Mouse (Mus musculus): ENCODE data around the gene Trim52.
"Not testable (repeated sequence)": the region's sequence is repeated elsewhere in the genome, so short reads cannot be mapped to it uniquely, and the experiment has no call there.

Trim52 gene

GRCm38 (mm10) chr14:106105980-106106379 lies at the start of gene Trim52:
Trim52 (plus strand) TSS chr14:106106198.
- in situ Hi-C loops (cut with MboI, MseI), result no loop called here

DNA sequence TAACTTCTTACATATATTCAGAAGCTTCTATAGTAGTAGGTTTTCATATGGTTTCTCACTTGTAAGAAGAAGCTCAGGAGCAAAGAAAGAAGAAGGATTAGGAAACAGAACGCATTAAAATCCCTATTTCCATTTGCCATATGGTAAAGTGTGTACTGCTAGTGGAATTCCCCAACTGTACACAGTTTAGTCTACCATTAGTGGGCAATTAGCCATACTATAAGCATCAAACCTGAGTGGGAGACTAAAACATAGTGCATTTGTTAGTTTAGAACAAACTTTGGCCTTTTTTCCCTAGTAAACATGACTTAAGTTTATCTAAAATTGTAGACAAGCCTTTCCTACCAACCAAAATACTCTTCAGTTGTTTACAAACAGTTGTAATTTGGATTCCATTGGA lies 33.4 kb upstream of the Trim52 start:
- in situ Hi-C loops (cut with MboI, MseI), result no loop called here

DNA sequence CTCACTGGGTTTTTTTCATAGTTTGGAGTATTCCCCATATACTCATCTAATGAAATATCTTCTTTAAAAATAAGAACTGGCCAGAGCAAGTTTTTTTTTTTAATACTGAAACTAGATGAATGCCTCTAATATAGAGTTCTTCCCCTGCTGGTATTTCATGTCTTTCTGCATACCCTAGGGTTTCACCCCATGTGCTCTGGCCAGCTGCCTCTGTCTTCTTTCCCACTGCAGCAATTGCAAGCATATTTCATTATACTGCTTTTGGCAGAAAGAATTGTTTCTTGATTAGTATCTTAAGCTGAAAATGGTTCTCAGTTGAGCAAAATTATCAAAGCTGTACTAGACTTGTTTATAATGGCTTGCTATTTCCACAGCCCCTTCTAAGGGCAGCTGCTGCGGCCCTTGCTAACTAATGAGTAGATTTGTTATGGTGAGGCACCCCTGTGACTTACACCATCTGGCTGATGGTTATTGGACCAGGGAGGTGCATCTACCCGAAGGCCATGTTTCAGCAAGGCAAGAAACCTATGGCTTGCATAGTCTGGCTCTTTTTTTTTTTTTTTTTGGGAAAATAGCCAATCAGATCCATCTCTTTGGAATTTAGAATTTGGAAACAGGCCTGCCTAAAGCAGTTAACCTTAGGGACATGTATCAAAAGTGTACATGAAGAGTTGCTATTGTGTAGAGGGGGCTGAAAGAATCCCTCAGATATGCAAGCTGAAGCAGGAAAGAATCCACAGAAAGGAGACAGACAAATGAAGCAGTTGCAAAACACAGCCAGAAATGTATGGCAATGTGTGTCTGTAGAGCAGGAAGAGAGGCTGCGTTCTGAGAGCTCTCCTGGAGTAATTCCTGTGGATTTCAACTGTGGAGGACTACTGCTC lies 30.6 kb upstream of the Trim52 start:
- in situ Hi-C loops (cut with MboI, MseI), result no loop called here

DNA sequence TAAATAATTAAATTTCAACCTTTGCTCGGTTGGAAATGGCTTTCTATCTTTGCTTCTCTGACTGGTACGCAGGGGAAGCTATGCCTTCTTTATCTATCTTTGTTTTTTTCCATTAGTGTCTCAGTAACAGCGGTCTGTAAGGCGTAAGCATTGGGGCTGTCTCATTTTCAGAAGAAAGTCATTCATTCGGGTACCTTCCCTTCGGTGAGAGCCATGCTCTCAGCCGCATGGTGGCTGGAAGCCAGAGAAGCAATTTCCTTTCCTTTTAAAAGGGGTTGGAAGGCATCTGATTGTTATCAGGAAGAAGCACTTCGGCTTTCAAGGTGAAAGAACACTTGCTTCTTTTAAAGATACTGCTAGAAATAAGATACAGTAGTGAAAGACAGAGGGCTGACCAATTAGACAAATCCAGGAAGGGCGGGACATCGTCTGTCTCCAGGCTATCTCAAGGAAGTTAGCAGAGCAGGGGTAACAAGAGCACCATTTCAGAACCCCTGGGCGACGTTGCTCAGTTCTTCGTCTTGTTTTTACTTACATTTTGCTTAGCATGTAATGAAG lies 17.4 kb upstream of the Trim52 start:
- in situ Hi-C loops (cut with MboI, MseI), result no loop called here

DNA sequence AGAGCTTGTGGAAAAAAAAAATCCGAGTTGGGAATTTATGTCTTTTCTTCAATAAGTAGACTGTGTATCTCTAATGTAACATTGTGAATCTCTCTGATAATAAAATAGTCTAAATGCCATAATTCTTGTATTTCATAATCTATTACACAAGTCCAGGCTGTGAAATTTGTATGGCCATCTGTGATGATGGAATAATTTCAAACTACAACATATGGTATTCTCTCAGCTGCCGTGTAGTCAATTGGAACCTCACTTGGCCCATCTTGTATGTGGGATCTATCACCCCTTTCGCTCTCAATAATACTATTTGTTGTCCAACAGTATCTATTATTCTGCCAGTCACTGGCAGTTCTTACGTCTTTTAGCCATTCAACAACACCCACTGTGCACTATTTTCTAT lies 9.2 kb upstream of the Trim52 start:
- in situ Hi-C loops (cut with MboI, MseI), result no loop called here

DNA sequence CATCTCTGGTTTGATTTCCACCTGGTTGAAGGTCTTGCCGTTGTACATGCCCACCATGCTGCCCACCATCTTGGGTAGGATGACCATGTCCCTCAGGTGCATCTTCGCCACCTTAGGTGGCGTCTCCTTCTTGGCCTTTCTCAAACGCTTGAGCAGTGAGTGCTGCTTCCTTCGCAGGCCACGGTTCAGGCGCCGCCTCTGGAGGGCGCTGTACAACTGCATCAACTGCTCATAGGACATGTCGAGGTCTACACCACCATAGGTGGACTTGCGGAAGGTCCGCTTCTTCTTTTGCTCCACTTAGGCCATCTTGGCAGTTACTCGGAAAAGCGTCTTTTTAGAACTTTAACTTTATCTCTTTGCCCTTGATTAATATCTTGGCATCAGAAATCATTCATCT lies 5.1 kb upstream of the Trim52 start:
- in situ Hi-C loops (cut with MboI, MseI), result no loop called here

- in situ Hi-C loops (cut with MboI, MseI), result no loop called here
Observed at GRCm38 (mm10) chr14:106106425-106106824, 427 bp downstream of the Trim52 start.

DNA sequence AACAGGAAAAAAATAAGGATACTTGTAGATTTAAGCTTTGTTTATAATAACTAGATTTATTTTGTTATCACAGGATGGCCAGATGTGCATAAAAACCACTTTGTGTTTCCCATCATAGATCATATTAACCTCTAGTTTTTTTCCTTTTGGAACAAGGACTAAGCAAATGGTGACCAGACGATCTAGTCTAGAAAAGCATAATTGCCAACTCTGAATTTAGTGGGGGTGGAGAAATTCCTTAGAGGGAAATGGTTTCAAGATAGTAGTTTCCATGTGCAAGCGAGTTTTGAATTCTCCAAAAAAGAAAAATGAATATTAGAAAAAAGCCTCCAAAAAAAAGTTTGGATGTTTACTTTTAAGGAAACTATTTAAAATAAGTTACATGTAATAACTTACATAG lies 13.4 kb downstream of the Trim52 start:
- in situ Hi-C loops (cut with MboI, MseI), result no loop called here

GRCm38 (mm10) chr14:106136272-106136671 lies 30.3 kb downstream of the Trim52 start:
- in situ Hi-C loops (cut with MboI, MseI), result no loop called here

DNA sequence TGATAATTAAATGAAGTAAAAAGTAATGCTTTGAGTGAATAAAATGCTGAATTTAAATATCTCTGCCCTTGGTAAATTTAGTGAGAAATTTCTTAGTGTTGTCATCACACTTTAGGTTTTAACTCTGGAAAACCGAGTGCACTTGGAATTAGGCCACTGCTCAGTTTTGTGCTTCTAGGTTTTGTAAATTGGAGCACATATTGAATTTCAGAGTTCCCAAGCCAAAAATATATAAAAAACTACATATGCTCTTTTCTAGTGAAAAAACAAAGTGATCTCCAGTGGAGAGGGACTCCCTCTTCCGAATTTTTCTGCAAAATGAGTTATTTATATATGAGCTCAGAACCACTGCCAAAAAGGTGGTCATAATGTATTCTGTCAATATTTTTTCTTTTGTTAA lies 45.2 kb downstream of the Trim52 start:
- in situ Hi-C loops (cut with MboI, MseI), result no loop called here

GRCm38 (mm10) chr14:106154879-106155576 lies 49.0 kb downstream of the Trim52 start:
- in situ Hi-C loops (cut with MboI, MseI), result no loop called here

DNA sequence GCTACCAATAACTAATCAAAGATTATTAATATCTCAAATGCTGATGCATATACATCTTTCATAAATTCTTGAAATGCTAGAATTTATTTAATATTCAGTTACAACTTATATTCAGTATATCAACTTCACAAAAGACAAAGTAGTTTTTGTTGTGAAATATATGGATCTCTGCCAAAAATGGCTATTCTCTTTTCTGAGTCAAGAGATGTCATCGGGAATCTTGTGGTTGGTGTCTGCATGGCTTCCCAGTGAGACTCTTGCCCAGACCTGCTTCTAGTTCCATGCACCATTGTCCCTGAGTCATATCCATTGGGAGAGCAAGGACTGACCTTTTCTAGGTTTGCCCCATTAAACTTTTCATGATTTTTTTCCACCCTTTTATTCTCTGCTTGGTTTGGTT lies 50.5 kb downstream of the Trim52 start:
- in situ Hi-C loops (cut with MboI, MseI), result no loop called here

- in situ Hi-C loops (cut with MboI, MseI), result no loop called here
Observed at GRCm38 (mm10) chr14:106162331-106162730, 56.3 kb downstream of the Trim52 start.

DNA sequence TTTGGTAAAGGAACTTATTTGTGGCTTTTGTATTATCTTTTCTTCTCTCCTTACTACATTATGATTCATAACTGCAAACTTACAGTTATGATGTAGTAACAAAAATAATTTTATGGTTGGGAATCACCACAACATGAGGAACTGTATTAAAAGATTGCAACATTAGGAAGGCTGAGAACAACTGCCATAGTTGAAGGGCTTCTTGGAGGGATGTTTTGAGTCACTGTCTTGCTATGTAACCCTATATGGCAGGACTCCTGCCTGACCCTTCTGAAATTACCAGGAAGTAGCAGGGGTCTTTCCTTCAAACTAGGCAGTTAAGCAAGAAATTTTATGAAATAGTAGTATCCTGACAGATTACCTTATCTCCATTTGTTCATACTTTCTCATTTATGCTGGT lies 57.2 kb downstream of the Trim52 start:
- in situ Hi-C loops (cut with MboI, MseI), result no loop called here

DNA sequence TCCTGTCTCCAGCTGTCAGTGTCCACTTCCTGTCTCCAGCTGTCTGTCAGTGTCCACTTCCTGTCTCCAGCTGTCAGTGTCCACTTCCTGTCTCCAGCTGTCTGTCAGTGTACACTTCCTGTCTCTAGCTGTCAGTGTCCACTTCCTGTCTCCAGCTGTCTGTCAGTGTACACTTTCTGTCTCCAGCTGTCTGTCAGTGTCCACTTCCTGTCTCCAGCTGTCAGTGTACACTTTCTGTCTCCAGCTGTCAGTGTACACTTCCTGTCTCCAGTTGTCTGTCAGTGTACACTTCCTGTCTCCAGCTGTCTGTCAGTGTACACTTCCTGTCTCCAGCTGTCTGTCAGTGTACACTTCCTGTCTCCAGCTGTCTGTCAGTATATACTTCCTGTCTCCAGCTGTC lies 57.9 kb downstream of the Trim52 start:
- in situ Hi-C loops (cut with MboI, MseI), result not testable (repeated sequence)

- in situ Hi-C loops (cut with MboI, MseI), result no loop called here
Observed at GRCm38 (mm10) chr14:106176879-106177278, 70.9 kb downstream of the Trim52 start.

GRCm38 (mm10) chr14:106178245-106178644 lies 72.2 kb downstream of the Trim52 start:
- in situ Hi-C loops (cut with MboI, MseI), result no loop called here

DNA sequence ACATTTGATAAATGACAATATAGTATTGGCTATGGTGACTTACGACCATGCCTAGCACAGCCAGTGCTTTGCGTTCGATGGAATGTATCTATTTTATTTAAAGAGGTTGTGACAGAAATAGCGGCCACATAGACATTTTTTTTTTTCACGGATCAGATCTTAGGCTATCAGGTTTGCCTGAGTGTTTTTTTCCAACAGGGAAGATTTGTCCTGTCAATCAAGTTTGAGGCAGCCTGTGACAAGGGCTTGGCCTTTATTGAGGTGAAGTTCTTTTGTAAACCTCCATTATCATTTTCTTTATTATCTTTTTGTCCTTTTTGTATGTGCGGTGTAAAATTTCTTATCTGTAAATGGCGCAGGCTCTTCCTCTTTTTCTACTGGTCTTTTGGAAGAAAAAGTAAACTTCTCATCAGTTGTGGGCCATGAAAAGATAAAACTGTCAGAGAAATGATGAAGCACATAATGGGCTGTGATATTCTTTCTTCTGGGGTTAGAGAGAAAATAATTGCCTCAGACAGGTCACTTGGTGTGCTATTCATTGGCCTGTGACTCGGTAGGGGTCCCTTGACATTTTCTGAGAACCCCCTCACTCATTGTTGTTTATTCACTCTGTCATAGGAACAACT lies 73.2 kb downstream of the Trim52 start:
- in situ Hi-C loops (cut with MboI, MseI), result no loop called here

GRCm38 (mm10) chr14:106179728-106180125 lies 73.7 kb downstream of the Trim52 start:
- in situ Hi-C loops (cut with MboI, MseI), result no loop called here

DNA sequence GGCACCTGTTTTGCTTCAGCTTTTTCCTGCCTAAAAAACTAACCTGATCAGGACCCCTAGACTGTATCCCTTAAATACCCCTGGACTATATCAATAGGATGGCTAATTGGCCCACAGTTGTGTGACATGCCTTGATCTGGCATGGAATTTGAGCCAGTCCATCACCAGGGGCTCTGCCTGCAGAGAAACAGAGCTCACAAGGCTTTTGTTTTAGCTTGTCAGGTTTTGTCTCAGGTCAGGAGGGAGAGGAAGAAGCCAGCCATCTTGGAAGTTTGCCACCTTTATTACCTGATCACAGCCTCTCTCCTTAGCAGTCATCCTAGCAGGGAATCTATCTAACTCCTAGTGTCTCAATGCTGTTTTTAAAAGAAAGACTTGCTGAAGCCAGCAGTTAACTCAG lies 74.6 kb downstream of the Trim52 start:
- in situ Hi-C loops (cut with MboI, MseI), result no loop called here

DNA sequence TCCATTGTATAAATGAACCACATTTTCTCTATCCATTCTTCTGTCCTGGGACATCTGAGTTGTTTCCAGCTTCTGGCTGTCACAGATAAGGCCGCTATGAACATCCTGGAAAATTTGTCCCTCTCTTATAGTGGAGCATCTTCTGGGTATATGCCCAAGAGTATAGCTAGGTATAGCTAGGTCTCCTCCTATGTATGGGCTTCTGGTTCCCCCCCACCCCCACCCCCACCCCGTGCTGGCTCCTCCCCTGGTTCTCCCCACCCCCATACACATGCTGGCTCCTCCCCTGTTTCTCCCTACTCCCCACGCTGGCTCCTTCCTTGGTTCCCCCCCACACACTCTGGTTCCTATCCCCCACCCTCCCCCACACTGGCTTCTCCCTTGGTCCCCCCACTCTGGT lies 78.0 kb downstream of the Trim52 start:
- in situ Hi-C loops (cut with MboI, MseI), result no loop called here
